Mouse (Mus musculus): ENCODE data around the gene Mmel1. TPM values are rescaled to one million over a fixed set of nuclear protein-coding genes. Genes with fewer than 3 reads are reported as not detected.

Gene Mmel1
- polyA plus RNA-seq (2015; fragmentation: Nextera tagmentation; extraction: Ambion mirVana), result 0.36 and 0.56 TPM in 2 replicates

DNA sequence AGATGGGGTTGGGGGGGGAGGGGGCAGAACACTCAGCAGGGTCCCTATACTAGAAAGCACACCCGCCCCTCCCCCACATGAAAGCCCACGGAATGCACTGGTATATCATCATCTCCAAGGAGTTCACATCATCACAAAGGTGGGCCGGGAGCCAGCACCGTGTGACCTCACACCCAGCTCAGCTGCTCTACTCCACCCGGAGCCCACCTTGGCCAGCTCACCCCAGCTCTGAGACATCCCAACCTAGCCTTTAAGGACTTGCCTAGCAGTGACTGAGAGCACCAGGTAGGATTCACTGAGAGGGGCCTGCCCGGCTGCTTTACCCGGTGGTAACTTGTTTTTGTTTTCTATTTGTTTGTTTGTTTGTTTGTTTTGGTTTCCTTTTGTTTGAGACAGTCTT lies at the start of gene Mmel1:
Gene Mmel1, plus strand, starts transcription at position 146 of the 400 bp plus-strand sequence.
- no peak for ATAC-seq (replicated peaks)
- no peak within 1 kb of the TSS for H3K4me2 ChIP-seq (replicated peaks)
- H3K4me3 ChIP-seq, result no peak within 1 kb of the TSS
- H3K9me3 ChIP-seq, result no peaks in the 10 kb centered on the region
- H3K9ac ChIP-seq (replicated peaks), result no peak within 1 kb of the TSS
- WGBS, result 85% methylated on average over 7 of the region's 7 CpGs
- no peaks in the 10 kb centered on the region for H3K36me3 ChIP-seq
- no peak within 1 kb of the TSS for H3K27ac ChIP-seq (replicated peaks)
- peaks cover 4% of the 10 kb centered on the region; the same call in 1 of the 2 replicates for H3K27me3 ChIP-seq
- H3K4me1 ChIP-seq, result peaks cover 6% of the 10 kb centered on the region

GRCm38 (mm10) chr4:154825662-154826061 lies 43.7 kb upstream of the Mmel1 start:
- Histone ChIP-seq H3K36me3 (no peaks in the 10 kb centered on the region), H3K4me3 (no peak overlapping the region), H3K27me3 (peaks cover 24% of the 10 kb centered on the region; the same call in 1 of the 2 replicates), H3K9me3 (no peaks in the 10 kb centered on the region), H3K4me1 (no peaks in the 10 kb centered on the region), H3K9ac (replicated peaks) (no peak overlapping the region), H3K4me2 (replicated peaks) (no peak overlapping the region), H3K27ac (replicated peaks) (no peak overlapping the region)
- WGBS, result 29% methylated on average over 6 of the region's 6 CpGs
- 0 out of 2 replicates have a peak, but pooled peaks have one; percentile 63 for ATAC-seq (replicated peaks)

- Histone ChIP-seq H3K9me3 (no peaks in the 10 kb centered on the region), H3K27me3 (peaks cover 30% of the 10 kb centered on the region; the same call in 1 of the 2 replicates), H3K4me2 (replicated peaks) (no peak overlapping the region), H3K36me3 (no peaks in the 10 kb centered on the region), H3K9ac (replicated peaks) (no peak overlapping the region), H3K27ac (replicated peaks) (no peak overlapping the region), H3K4me3 (no peak overlapping the region), H3K4me1 (no peaks in the 10 kb centered on the region)
- 56% methylated on average over 7 of the region's 7 CpGs for WGBS
- ATAC-seq (replicated peaks), result no peak
Observed at GRCm38 (mm10) chr4:154826224-154826623, 43.2 kb upstream of the Mmel1 start.

- Histone ChIP-seq H3K9ac (replicated peaks) (no peak overlapping the region), H3K36me3 (no peaks in the 10 kb centered on the region), H3K4me2 (replicated peaks) (no peak overlapping the region), H3K9me3 (no peaks in the 10 kb centered on the region), H3K27me3 (peaks cover 32% of the 10 kb centered on the region; the same call in 1 of the 2 replicates), H3K4me3 (no peak overlapping the region), H3K4me1 (peaks cover 4% of the 10 kb centered on the region), H3K27ac (replicated peaks) (no peak overlapping the region)
- 78% methylated on average over 7 of the region's 7 CpGs for WGBS
- ATAC-seq (replicated peaks), result no peak
Observed at GRCm38 (mm10) chr4:154827181-154827580, 42.2 kb upstream of the Mmel1 start.

GRCm38 (mm10) chr4:154827861-154828610 lies 41.3 kb upstream of the Mmel1 start:
- H3K9me3 ChIP-seq, result no peaks in the 10 kb centered on the region
- 42% methylated on average over 10 of the region's 10 CpGs for WGBS
- no peak overlapping the region for H3K9ac ChIP-seq (replicated peaks)
- ATAC-seq (replicated peaks), result no peak
- H3K4me2 ChIP-seq (replicated peaks), result no peak overlapping the region
- no peak overlapping the region for H3K27ac ChIP-seq (replicated peaks)
- H3K36me3 ChIP-seq, result no peaks in the 10 kb centered on the region
- peaks cover 8% of the 10 kb centered on the region for H3K4me1 ChIP-seq
- H3K4me3 ChIP-seq, result no peak overlapping the region
- peaks cover 32% of the 10 kb centered on the region; the same call in 1 of the 2 replicates for H3K27me3 ChIP-seq

DNA sequence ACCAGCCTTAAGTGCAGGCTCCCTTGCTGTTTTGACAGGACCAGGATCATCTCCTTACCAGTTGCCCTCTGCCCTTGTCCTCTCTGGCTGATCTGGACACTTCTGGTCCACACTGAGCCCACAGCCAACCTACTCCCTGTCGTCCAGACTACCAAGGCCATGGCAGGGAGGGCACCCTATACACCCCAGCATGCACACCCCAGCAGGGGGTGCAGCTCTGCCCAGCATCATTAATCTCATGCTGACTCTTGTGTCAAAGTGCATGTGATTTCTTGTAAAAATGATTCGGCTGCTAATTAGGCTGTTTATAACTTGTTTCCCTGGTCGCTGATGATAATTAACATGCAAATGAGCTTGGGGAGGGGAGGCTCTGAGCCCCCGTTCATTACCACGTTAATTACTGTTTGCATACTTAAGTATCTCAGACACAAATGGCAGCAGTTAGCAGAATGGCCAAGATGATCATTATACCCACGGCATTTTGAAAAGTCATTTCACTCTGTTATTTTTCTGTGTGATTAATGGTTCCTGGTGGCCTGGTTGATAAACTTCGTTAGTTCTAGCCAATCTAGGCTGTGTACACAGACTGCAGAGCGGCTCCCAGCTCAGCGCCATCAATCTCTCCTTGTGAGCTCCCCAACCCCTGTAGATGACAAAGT lies 37.3 kb upstream of the Mmel1 start:
- Histone ChIP-seq H3K9ac (replicated peaks) (no peak overlapping the region), H3K4me3 (no peak overlapping the region), H3K27ac (replicated peaks) (no peak overlapping the region), H3K9me3 (no peaks in the 10 kb centered on the region), H3K36me3 (no peaks in the 10 kb centered on the region), H3K27me3 (peaks cover 44% of the 10 kb centered on the region; the same call in 1 of the 2 replicates), H3K4me2 (replicated peaks) (no peak overlapping the region), H3K4me1 (peaks cover 8% of the 10 kb centered on the region)
- WGBS, result 14% methylated on average over 9 of the region's 9 CpGs
- ATAC-seq (replicated peaks), result no peak

DNA sequence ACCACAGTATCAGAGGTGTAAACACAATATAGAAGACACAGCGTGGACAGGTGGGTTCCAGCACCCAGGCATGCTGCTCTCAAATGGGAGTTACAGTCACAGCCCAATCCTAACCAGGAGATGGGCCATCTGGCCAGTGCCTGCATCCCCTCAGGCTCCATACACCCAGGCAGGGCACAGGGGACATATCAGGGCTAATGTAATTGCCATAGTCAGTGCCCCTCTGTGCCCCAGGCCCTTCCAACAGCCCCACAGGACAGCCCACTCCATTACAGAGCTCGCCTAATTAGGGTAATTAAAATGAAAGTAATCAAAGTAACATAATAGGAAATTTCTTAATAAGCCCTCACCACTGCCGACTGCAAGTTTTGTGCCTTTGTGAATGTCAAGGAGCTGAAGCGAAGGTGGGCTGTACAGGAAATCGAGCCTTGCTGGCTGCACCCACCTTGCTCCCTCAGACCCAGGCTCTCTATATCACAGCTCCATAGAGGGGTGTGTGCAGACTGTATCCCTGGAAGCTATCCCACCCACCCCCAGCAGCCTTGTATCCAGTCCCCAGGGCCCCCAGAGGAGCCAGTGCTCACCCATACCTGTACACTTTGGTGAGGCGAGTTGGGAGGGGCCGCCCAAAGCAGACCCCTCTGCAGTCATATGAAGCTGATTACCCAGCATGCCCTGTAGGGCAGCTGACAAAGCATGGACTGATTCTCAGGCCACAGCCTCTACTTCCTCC lies 33.0 kb upstream of the Mmel1 start:
- H3K9ac ChIP-seq (replicated peaks), result no peak overlapping the region
- H3K9me3 ChIP-seq, result no peaks in the 10 kb centered on the region
- H3K36me3 ChIP-seq, result no peaks in the 10 kb centered on the region
- peaks cover 42% of the 10 kb centered on the region for H3K27me3 ChIP-seq
- H3K4me2 ChIP-seq (replicated peaks), result no peak overlapping the region
- ATAC-seq (replicated peaks), result no peak
- no peak overlapping the region for H3K4me3 ChIP-seq
- 50% methylated on average over 7 of the region's 7 CpGs for WGBS
- H3K27ac ChIP-seq (replicated peaks), result no peak overlapping the region
- H3K4me1 ChIP-seq, result peaks cover 8% of the 10 kb centered on the region

DNA sequence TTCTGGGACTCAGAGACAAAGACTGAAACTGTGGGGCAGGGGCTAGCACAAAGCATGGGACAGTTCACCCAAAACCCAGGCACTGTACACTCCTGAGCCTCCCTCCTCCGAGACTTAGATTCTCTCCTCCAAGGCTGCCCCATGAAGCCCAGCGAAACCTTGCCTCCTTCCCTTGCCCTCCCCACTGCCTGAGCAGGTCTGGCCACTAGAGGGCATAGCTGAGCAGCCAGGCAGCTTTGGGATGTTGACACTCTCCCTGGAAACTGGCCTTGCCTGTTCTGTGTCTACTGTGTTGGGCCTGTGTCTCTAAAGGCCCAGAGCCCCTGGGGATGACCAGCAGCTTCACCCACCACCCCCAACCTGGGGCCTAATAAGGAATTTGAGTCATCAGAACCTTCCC lies 32.2 kb upstream of the Mmel1 start, which contains the start of gene Ttc34:
Gene Ttc34, plus strand, starts transcription at position 290 of the 400 bp plus-strand sequence.
- H3K9me3 ChIP-seq, result no peaks in the 10 kb centered on the region
- H3K4me3 ChIP-seq, result no peak within 1 kb of the TSS
- no peak within 1 kb of the TSS for H3K27ac ChIP-seq (replicated peaks)
- no peak within 1 kb of the TSS for H3K9ac ChIP-seq (replicated peaks)
- 33% methylated on average over 2 of the region's 2 CpGs for WGBS
- no peak for ATAC-seq (replicated peaks)
- no peak within 1 kb of the TSS for H3K4me2 ChIP-seq (replicated peaks)
- H3K36me3 ChIP-seq, result no peaks in the 10 kb centered on the region
- peaks cover 40% of the 10 kb centered on the region for H3K27me3 ChIP-seq
- peaks cover 4% of the 10 kb centered on the region; the same call in 1 of the 2 replicates for H3K4me1 ChIP-seq

DNA sequence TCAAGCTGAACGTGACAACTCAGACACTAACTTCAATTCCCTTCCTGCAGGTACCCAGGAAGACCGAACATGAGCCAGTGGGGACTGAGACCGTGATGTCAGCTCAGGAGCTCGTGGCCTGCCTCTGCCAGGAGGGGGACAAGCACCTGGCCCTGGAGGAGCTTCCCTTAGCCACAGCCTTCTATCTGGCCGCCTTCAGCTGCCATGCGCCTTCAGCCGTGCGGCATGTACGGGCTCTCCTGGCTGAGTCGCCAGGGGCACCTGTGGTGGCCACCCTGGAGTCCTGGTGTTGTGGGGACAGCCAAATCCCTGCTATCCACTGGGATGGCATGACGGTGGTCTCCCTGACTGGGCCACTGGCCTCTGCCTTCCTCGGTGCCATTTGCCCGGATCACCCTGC lies 30.6 kb upstream of the Mmel1 start:
- no peak overlapping the region for H3K4me2 ChIP-seq (replicated peaks)
- WGBS, result 90% methylated on average over 13 of the region's 13 CpGs

DNA sequence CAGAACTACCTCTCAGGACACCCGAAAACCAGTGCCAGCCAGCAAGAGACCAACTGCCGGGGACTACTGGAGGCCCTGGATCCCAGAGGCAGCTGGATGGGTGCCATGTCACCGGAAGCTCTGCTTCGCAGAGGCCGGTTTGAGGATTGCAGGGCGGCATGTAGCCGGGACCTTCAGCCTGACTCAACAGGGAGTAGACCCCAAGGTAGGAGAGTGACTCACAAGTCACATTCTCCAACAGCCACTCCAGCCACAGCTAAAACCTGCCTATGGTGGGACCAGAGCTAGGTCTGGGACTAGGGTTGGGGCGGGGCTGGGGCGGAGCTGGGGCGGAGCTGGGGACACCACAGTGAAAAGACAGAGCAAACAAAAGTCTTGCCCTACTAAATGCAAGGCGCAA lies 30.0 kb upstream of the Mmel1 start:
- no peak overlapping the region for H3K4me3 ChIP-seq

More for the DNA sequence above, 30.6 kb upstream of the Mmel1 start:
- Histone ChIP-seq H3K27me3 (peaks cover 40% of the 10 kb centered on the region), H3K9ac (replicated peaks) (no peak overlapping the region), H3K27ac (replicated peaks) (no peak overlapping the region), H3K4me3 (no peak overlapping the region), H3K36me3 (no peaks in the 10 kb centered on the region), H3K4me1 (no peaks in the 10 kb centered on the region), H3K9me3 (no peaks in the 10 kb centered on the region)
- ATAC-seq (replicated peaks), result no peak

DNA sequence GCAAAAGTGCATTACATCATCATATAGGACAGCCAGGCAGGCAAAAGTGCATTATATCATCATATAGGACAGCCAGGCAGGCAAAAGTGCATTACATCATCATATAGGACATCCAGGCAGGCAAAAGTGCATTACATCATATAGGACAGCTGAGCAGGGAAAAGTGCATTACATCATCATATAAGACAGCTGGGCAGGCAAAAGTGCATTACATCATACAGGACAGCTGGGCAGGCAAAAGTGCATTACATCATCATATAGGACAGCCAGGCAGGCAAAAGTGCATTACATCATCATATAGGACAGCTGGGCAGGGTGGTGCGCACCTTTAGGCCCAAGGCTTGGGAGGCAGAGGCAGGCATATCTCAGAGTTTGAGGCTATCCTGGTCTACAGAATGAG lies 16.7 kb upstream of the Mmel1 start:
- peaks cover 19% of the 10 kb centered on the region for H3K27me3 ChIP-seq

More for the DNA sequence above, 30.0 kb upstream of the Mmel1 start:
- WGBS, result 43% methylated on average over 11 of the region's 11 CpGs
- ATAC-seq (replicated peaks), result no peak
- Histone ChIP-seq H3K4me1 (no peaks in the 10 kb centered on the region), H3K27ac (replicated peaks) (no peak overlapping the region), H3K27me3 (peaks cover 39% of the 10 kb centered on the region), H3K9ac (replicated peaks) (no peak overlapping the region), H3K4me2 (replicated peaks) (no peak overlapping the region), H3K9me3 (no peaks in the 10 kb centered on the region), H3K36me3 (no peaks in the 10 kb centered on the region)

DNA sequence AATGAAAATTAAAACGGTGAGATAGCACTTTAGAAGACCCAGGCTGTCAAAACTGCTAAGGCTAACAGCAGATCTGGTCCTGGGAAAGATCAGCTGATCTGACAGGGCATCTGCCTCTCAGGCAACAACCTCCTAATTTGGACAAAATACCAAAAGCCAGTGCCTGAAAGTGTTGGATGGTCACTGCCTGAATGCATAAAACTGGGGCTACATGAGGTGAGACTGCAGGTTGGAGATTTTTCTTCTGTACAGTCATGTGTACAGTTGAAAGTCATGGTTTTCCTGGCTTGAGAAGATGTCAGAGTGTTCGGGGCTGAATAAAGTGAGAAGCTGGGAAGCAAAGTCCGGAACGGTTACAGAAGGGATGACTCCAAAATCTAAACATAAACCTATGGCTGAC lies 15.5 kb upstream of the Mmel1 start:
- no peak overlapping the region for H3K9ac ChIP-seq (replicated peaks)
- H3K27ac ChIP-seq (replicated peaks), result no peak overlapping the region
- no peaks in the 10 kb centered on the region for H3K36me3 ChIP-seq
- WGBS, result 70% methylated on average over 4 of the region's 4 CpGs
- no peak overlapping the region for H3K4me2 ChIP-seq (replicated peaks)
- ATAC-seq (replicated peaks), result no peak
- no peaks in the 10 kb centered on the region for H3K9me3 ChIP-seq
- no peak overlapping the region for H3K4me3 ChIP-seq
- peaks cover 19% of the 10 kb centered on the region for H3K27me3 ChIP-seq
- H3K4me1 ChIP-seq, result peaks cover 16% of the 10 kb centered on the region

More for the DNA sequence above, 16.7 kb upstream of the Mmel1 start:
- Histone ChIP-seq H3K27ac (replicated peaks) (no peak overlapping the region), H3K9ac (replicated peaks) (no peak overlapping the region), H3K4me2 (replicated peaks) (no peak overlapping the region), H3K9me3 (no peaks in the 10 kb centered on the region), H3K36me3 (no peaks in the 10 kb centered on the region), H3K4me1 (peaks cover 16% of the 10 kb centered on the region), H3K4me3 (no peak overlapping the region)
- 90% methylated on average over 1 of the region's 1 CpGs for WGBS
- ATAC-seq (replicated peaks), result no peak

All from forebrain, embryonic 15.5 days (tissue).